Mouse (Mus musculus): ENCODE data around the gene Gm9821.

The Gm9821 gene

GRCm38 (mm10) chr2:91964610-91965204 lies 19.2 kb downstream of the Gm9821 start:
- Histone ChIP-seq H3K4me3 (replicated peaks; ENCODE audit: low read length) (peak overlapping the region; percentile 79), H3K4me1 (replicated peaks; ENCODE audit: low read depth, low read length) (peaks cover 87% of the 10 kb centered on the region), H3K9me3 (ENCODE audit: low read length) (no peaks in the 10 kb centered on the region), H3K36me3 (ENCODE audit: insufficient read depth, low read length) (peaks cover 14% of the 10 kb centered on the region), H3K27me3 (ENCODE audit: insufficient read depth, low read length) (peaks cover 13% of the 10 kb centered on the region; the same call in 1 of the 2 replicates)
- no peak for TF ChIP-seq POU5F1 (IDR thresholded peaks at IDR 0.05; ENCODE audit: borderline replicate concordance, low read length)
- TF ChIP-seq CTCF (conservative IDR thresholded peaks at IDR 0.05; ENCODE audit: low read length) = no peak
- no peak for TF ChIP-seq NANOG (IDR thresholded peaks at IDR 0.05; ENCODE audit: borderline replicate concordance, low read length)

DNA sequence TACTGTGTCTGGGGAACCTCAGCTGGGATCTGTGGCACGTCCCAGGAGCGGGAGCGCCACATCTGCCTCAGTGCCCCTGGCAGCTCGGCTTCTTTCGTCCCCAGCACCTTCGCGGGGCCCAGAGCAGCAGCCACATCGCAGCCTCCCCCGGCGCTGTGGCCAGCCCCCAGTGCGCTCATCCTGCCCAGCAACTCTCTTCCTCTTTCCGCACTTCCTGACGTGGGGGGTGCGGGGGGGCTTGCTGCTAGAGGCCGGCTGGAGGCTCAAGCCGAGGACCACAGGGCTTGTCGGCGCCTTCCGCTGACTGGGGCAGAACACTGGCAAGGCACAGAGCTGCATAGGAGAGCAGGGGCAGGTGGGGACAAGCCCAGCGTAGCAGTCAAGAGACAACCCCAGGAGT lies 19.9 kb downstream of the Gm9821 start:
- Histone ChIP-seq H3K4me1 (replicated peaks; ENCODE audit: low read depth, low read length) (peaks cover 87% of the 10 kb centered on the region), H3K27me3 (ENCODE audit: insufficient read depth, low read length) (peaks cover 20% of the 10 kb centered on the region; the same call in 1 of the 2 replicates), H3K4me3 (replicated peaks; ENCODE audit: low read length) (peak overlapping the region; percentile 79), H3K9me3 (ENCODE audit: low read length) (no peaks in the 10 kb centered on the region), H3K36me3 (ENCODE audit: insufficient read depth, low read length) (peaks cover 7% of the 10 kb centered on the region)
- TF ChIP-seq CTCF (conservative IDR thresholded peaks at IDR 0.05; ENCODE audit: low read length) (no peak), NANOG (IDR thresholded peaks at IDR 0.05; ENCODE audit: borderline replicate concordance, low read length) (no peak), POU5F1 (IDR thresholded peaks at IDR 0.05; ENCODE audit: borderline replicate concordance, low read length) (no peak)

- peaks cover 88% of the 10 kb centered on the region for H3K4me1 ChIP-seq (replicated peaks; ENCODE audit: low read depth, low read length)
- no peak overlapping the region for H3K4me3 ChIP-seq (replicated peaks; ENCODE audit: low read length)
- H3K27me3 ChIP-seq (ENCODE audit: insufficient read depth, low read length) = peaks cover 28% of the 10 kb centered on the region
- TF ChIP-seq POU5F1 (IDR thresholded peaks at IDR 0.05; ENCODE audit: borderline replicate concordance, low read length) = no peak
- H3K36me3 ChIP-seq (ENCODE audit: insufficient read depth, low read length) = peaks cover 1% of the 10 kb centered on the region; the same call in 1 of the 2 replicates
- no peaks in the 10 kb centered on the region for H3K9me3 ChIP-seq (ENCODE audit: low read length)
These were observed 20.9 kb downstream of the Gm9821 start for GRCm38 (mm10) chr2:91966367-91966766.

DNA sequence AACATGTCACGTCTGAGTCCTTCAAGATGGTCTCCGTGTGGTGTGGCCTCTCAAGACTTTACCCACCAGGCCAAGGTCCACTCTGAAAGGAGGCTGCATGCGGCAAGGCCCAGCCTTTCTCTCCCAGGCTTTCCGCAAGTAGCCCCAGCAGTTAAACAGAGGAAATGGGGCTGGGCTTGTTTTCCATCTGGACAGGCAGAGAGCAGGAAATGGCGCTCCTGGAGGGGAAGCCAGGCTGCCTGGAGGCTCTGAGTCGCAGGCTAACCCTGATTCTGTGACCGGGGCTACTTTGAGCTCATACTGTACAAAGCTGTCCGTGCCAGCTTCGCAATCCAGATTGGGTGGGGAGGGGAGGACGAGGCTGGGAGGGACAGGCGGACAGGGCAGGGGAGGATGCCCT lies 22.5 kb downstream of the Gm9821 start:
- H3K4me3 ChIP-seq (replicated peaks; ENCODE audit: low read length) = peak overlapping the region; percentile 48
- peaks cover 88% of the 10 kb centered on the region for H3K4me1 ChIP-seq (replicated peaks; ENCODE audit: low read depth, low read length)
- no peak for TF ChIP-seq NANOG (IDR thresholded peaks at IDR 0.05; ENCODE audit: borderline replicate concordance, low read length)
- TF ChIP-seq POU5F1 (IDR thresholded peaks at IDR 0.05; ENCODE audit: borderline replicate concordance, low read length) = no peak
- TF ChIP-seq CTCF (conservative IDR thresholded peaks at IDR 0.05; ENCODE audit: low read length) = no peak
- H3K9me3 ChIP-seq (ENCODE audit: low read length) = no peaks in the 10 kb centered on the region
- peaks cover 33% of the 10 kb centered on the region for H3K27me3 ChIP-seq (ENCODE audit: insufficient read depth, low read length)
- no peaks in the 10 kb centered on the region for H3K36me3 ChIP-seq (ENCODE audit: insufficient read depth, low read length)

GRCm38 (mm10) chr2:91971231-91972097 lies 26.0 kb downstream of the Gm9821 start:
- peaks cover 62% of the 10 kb centered on the region for H3K27me3 ChIP-seq (ENCODE audit: insufficient read depth, low read length)
- no peaks in the 10 kb centered on the region for H3K36me3 ChIP-seq (ENCODE audit: insufficient read depth, low read length)
- peaks cover 87% of the 10 kb centered on the region for H3K4me1 ChIP-seq (replicated peaks; ENCODE audit: low read depth, low read length)
- no peaks in the 10 kb centered on the region for H3K9me3 ChIP-seq (ENCODE audit: low read length)
- TF ChIP-seq CTCF (conservative IDR thresholded peaks at IDR 0.05; ENCODE audit: low read length) = no peak
- TF ChIP-seq NANOG (IDR thresholded peaks at IDR 0.05; ENCODE audit: borderline replicate concordance, low read length) = no peak
- TF ChIP-seq POU5F1 (IDR thresholded peaks at IDR 0.05; ENCODE audit: borderline replicate concordance, low read length) = no peak
- H3K4me3 ChIP-seq (replicated peaks; ENCODE audit: low read length) = peak overlapping the region; percentile 37

- Histone ChIP-seq H3K27me3 (ENCODE audit: insufficient read depth, low read length) (peaks cover 67% of the 10 kb centered on the region), H3K9me3 (ENCODE audit: low read length) (no peaks in the 10 kb centered on the region), H3K4me1 (replicated peaks; ENCODE audit: low read depth, low read length) (peaks cover 86% of the 10 kb centered on the region), H3K36me3 (ENCODE audit: insufficient read depth, low read length) (no peaks in the 10 kb centered on the region), H3K4me3 (replicated peaks; ENCODE audit: low read length) (peak overlapping the region; percentile 37; the same call in 1 of the 2 replicates)
- no peak for TF ChIP-seq NANOG (IDR thresholded peaks at IDR 0.05; ENCODE audit: borderline replicate concordance, low read length)
- TF ChIP-seq POU5F1 (IDR thresholded peaks at IDR 0.05; ENCODE audit: borderline replicate concordance, low read length) = no peak
- TF ChIP-seq CTCF (conservative IDR thresholded peaks at IDR 0.05; ENCODE audit: low read length) = no peak
These were observed 26.6 kb downstream of the Gm9821 start for GRCm38 (mm10) chr2:91972121-91972566.

DNA sequence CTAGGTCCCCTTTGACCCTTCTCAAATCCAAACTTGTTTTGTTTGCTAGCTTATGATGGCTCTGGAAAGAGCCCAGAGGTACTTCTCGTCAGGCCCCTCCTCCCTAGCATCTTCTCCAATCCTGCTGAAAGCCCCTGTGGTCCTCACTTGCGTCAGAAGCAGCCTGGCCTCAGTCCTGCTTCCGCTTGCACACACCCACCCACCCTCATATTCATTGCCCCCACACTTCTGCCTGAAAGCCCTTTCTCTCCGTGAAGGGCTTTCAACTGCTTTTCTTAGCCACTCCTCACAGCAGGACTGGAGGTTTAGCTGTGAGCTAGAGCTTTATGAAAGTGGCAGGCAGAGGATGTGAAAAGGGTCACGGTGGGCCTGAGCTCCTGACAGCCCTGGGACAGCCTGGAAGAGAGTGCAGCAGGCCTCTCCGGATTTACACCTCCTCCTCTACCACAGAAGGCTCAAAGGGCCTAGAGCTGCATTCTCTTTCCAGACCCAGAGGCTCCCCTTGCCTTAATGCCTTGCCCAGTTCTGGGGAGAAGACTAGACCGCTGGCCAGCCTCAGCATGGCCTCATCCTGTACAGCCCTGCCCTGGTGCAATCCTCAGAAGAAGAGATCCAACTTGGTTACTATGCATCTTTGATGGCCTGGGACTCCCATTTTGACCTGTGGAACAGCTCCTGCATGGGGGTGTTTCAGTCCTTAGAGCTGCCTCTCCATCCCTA lies 28.1 kb downstream of the Gm9821 start:
- TF ChIP-seq NANOG (IDR thresholded peaks at IDR 0.05; ENCODE audit: borderline replicate concordance, low read length) (no peak), CTCF (conservative IDR thresholded peaks at IDR 0.05; ENCODE audit: low read length) (no peak), POU5F1 (IDR thresholded peaks at IDR 0.05; ENCODE audit: borderline replicate concordance, low read length) (no peak)
- Histone ChIP-seq H3K36me3 (ENCODE audit: insufficient read depth, low read length) (no peaks in the 10 kb centered on the region), H3K9me3 (ENCODE audit: low read length) (no peaks in the 10 kb centered on the region), H3K27me3 (ENCODE audit: insufficient read depth, low read length) (peaks cover 80% of the 10 kb centered on the region), H3K4me1 (replicated peaks; ENCODE audit: low read depth, low read length) (peaks cover 86% of the 10 kb centered on the region), H3K4me3 (replicated peaks; ENCODE audit: low read length) (no peak overlapping the region)

Data from E14TG2a.4 (cell line).